Mouse (Mus musculus): ENCODE results near the gene Sult5a1. TPM values are rescaled to one million over a fixed set of nuclear protein-coding genes. Genes with fewer than 3 reads are reported as not detected.

The Sult5a1 gene
- total RNA-seq, 2 experiments from 2014 or later, result 2.0 to 2.8 TPM

GRCm38 (mm10) chr8:123126193-123126816, 31.8 kb downstream of the Sult5a1 start:
- TF ChIP-seq CTCF (conservative IDR thresholded peaks at IDR 0.05), result no peak
- H3K4me3 ChIP-seq, result no peak overlapping the region
- no peak overlapping the region for H3K27ac ChIP-seq
- DNase-seq (ENCODE audit: low spot score in 2 of 2), result no peak

- DNase-seq (ENCODE audit: low spot score in 2 of 2), result no peak
- Histone ChIP-seq H3K4me3 (no peak overlapping the region), H3K27ac (peak overlapping the region; percentile 43; the same call in 1 of the 2 replicates)
- TF ChIP-seq CTCF (conservative IDR thresholded peaks at IDR 0.05), result no peak
Observed at GRCm38 (mm10) chr8:123122670-123123069, 35.4 kb downstream of the Sult5a1 start.

GRCm38 (mm10) chr8:123122059-123122458, 36.1 kb downstream of the Sult5a1 start:
- no peak for TF ChIP-seq CTCF (conservative IDR thresholded peaks at IDR 0.05)
- Histone ChIP-seq H3K27ac (peak overlapping the region; percentile 43; the same call in 1 of the 2 replicates), H3K4me3 (no peak overlapping the region)
- no peak for DNase-seq (ENCODE audit: low spot score in 2 of 2)

DNA sequence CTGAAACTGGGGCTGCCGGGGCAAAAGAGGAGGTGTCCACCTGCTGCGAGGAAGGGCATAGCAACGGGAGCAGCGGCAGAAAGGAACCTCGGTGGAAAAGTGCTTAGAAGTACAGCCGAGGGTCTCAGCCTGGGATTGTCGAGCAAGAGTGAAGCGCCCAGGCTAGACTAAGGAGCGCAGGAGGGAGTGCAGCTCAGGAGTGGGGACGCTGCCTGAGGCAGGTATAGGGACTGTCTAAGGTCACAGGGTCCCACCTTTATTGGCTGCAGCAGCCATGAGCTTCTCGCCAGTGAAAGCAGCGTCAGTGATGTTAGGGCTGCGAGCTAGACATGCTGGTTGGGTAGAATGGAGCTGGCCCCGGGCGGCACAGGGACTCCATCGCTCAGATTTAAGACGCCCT, 40.4 kb downstream of the Sult5a1 start:
- H3K4me3 ChIP-seq, result peak overlapping the region; percentile 71
- peak overlapping the region; percentile 83 for H3K27ac ChIP-seq
- DNase-seq (ENCODE audit: low spot score in 2 of 2), result no peak
- no peak for TF ChIP-seq CTCF (conservative IDR thresholded peaks at IDR 0.05)

DNA sequence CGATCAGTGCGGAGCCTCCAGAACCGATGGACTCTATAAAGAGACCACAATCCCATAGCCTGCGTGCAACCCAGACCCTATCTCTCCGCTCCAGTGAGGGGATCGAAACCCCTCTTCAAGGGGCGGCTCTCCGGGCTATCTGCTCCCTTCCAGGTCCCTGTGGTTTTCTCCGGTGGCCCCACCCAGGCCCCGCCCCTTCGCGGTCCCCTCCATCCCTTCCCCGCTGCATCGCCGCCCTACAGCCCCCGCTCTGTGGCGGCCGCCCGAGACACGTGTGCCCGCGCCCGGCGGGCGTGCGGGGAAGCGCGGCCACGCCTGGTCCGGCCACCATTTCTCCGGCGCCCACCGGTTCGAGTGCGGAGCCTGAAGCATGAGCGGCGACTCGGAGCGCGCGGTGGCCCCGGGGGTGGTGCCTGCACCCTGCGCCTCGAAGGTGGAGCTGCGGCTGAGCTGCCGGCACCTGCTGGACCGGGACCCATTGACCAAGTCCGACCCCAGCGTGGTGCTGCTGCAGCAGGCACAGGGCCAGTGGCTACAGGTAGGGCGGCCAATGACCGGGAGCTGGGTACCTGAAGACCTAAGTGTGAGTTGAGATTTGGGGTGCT, 40.9 kb downstream of the Sult5a1 start, which contains the start of gene Cpne7:
Gene Cpne7, plus strand, starts transcription at position 248 of the 605 bp plus-strand sequence.
- TF ChIP-seq CTCF (conservative IDR thresholded peaks at IDR 0.05), result 0 out of 2 replicates have a peak, but pooled peaks have one; percentile 3
- DNase-seq (ENCODE audit: low spot score in 2 of 2), result peak in 1 of 2 experiments; percentile 11
- Histone ChIP-seq H3K27ac (peak within 1 kb of the TSS; percentile 83), H3K4me3 (peak within 1 kb of the TSS; percentile 71)

- H3K4me3 ChIP-seq, result no peak overlapping the region
- no peak for TF ChIP-seq CTCF (conservative IDR thresholded peaks at IDR 0.05)
Observed at GRCm38 (mm10) chr8:123114644-123115043, 43.5 kb downstream of the Sult5a1 start.

GRCm38 (mm10) chr8:123113908-123114469, 44.1 kb downstream of the Sult5a1 start:
- peak; percentile 30 for TF ChIP-seq CTCF (conservative IDR thresholded peaks at IDR 0.05)
- no peak overlapping the region for H3K4me3 ChIP-seq
- H3K27ac ChIP-seq, result no peak overlapping the region
- DNase-seq (ENCODE audit: low spot score in 2 of 2), result no peak

More at GRCm38 (mm10) chr8:123114644-123115043, 43.5 kb downstream of the Sult5a1 start:
- H3K27ac ChIP-seq, result no peak overlapping the region
- DNase-seq (ENCODE audit: low spot score in 2 of 2), result no peak

GRCm38 (mm10) chr8:123112892-123113291, 45.2 kb downstream of the Sult5a1 start:
- no peak for DNase-seq (ENCODE audit: low spot score in 2 of 2)
- H3K4me3 ChIP-seq, result no peak overlapping the region
- H3K27ac ChIP-seq, result no peak overlapping the region
- no peak for TF ChIP-seq CTCF (conservative IDR thresholded peaks at IDR 0.05)

DNA sequence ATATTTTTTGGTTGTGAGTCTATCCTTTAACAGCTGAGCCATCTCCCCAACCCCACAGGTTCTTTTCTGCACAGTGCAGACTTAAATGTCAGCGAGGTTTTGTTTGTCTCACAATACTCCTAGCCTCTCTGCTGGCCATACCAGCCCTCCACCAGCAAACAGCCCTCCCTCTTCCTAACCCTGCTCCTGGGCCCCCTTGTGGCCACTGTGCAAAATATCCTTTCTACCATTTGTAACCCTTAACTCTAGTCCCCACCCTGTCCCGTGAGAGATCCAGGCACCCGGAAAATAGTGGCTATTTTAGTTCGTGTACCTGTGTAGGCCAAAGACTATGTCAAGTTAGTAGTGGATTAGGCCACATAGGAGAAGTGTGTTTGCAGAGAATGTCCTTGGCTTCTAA, 47.5 kb downstream of the Sult5a1 start:
- peak; percentile 83 for TF ChIP-seq CTCF (conservative IDR thresholded peaks at IDR 0.05)
- DNase-seq (ENCODE audit: low spot score in 2 of 2), result no peak

GRCm38 (mm10) chr8:123108953-123109352, 49.2 kb downstream of the Sult5a1 start:
- Histone ChIP-seq H3K27ac (no peak overlapping the region), H3K4me3 (no peak overlapping the region)
- no peak for TF ChIP-seq CTCF (conservative IDR thresholded peaks at IDR 0.05)
- DNase-seq (ENCODE audit: low spot score in 2 of 2), result no peak

More for the DNA sequence above, 47.5 kb downstream of the Sult5a1 start:
- H3K27ac ChIP-seq, result no peak overlapping the region
- H3K4me3 ChIP-seq, result no peak overlapping the region

DNA sequence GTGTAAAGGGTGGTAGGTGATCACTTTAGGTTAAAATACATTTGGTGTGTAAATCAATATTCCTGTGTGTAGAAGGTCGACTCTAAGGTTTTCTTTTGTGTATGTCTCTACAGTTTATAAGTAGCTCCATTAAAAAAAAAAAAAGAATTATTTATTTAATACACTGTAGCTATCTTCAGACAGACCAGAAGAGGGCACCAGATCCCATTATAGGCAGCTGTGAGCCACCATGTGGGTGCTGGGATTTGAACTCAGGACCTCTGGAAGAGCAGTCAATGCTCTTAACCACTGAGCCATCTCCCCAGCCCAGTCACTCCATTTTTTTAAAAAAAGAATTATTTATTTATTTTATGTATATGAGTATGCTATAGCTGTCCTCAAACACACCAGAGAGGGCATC, 50.1 kb downstream of the Sult5a1 start:
- TF ChIP-seq CTCF (conservative IDR thresholded peaks at IDR 0.05), result peak; percentile 71
- no peak for DNase-seq (ENCODE audit: low spot score in 2 of 2)

DNA sequence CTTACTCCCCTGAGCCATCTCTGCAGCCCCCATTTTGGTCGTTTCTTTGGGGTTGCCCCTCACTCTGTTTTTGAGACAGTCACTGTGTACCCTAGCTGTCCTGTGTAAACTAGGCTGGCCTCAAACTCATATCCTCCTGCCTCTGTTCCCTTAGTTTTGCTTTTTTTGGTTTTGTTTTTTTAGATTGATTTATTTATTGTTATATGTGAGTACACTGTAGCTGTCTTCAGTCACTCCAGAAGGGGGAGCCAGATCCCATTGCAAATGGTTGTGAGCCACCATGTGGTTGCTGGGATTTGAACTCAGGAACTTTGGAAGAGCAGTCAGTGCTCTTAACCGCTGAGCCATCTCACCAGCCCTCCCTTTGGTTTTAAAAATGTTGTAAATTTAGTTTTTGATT, 51.6 kb downstream of the Sult5a1 start:
- TF ChIP-seq CTCF (conservative IDR thresholded peaks at IDR 0.05), result peak; percentile 70
- H3K4me3 ChIP-seq, result no peak overlapping the region
- DNase-seq (ENCODE audit: low spot score in 2 of 2), result no peak
- no peak overlapping the region for H3K27ac ChIP-seq

More for the DNA sequence above, 50.1 kb downstream of the Sult5a1 start:
- Histone ChIP-seq H3K27ac (no peak overlapping the region), H3K4me3 (no peak overlapping the region)

GRCm38 (mm10) chr8:123105553-123106326, 52.4 kb downstream of the Sult5a1 start:
- DNase-seq (ENCODE audit: low spot score in 2 of 2), result no peak
- Histone ChIP-seq H3K4me3 (no peak overlapping the region), H3K27ac (no peak overlapping the region)
- peak; percentile 77 for TF ChIP-seq CTCF (conservative IDR thresholded peaks at IDR 0.05)
